10 mouse cellular contexts compared by ENCODE assay signal in genomic region chr3:82980818-82981217, GRCm38 (mm10). TPM values are rescaled to one million over a fixed set of nuclear protein-coding genes. Genes with fewer than 3 reads are reported as not detected.
DNase-seq lines count a peak whose midpoint lies in the region; ATAC-seq lines count a peak whose summit lies in the region.
"Had no signal": no experiment of that assay in that cellular context is flagged by ENCODE, and none has a peak within 500 bp of the region (broad histone marks: within the 10 kb centered on the region; RNA-seq: fewer than 3 reads in every experiment).

No protein-coding gene starts in this region.

- H3K9me3 ChIP-seq in hindbrain, embryonic 16.5 days (ENCODE audit: control insufficient read depth, low read length), result no peaks in the 10 kb centered on the region
- H3K9me3 ChIP-seq in hindbrain, embryonic 11.5 days (ENCODE audit: control insufficient read depth, low read length), result no peaks in the 10 kb centered on the region
- H3K9me3 ChIP-seq in lung, embryonic 15.5 days, result no peaks in the 10 kb centered on the region

- H3K9ac ChIP-seq in hindbrain, embryonic 16.5 days (ENCODE audit: low read depth, low read length), result no peak overlapping the region
- no peak overlapping the region for H3K9ac ChIP-seq in hindbrain, embryonic 11.5 days (ENCODE audit: low read depth, low read length)
- no peak overlapping the region for H3K9ac ChIP-seq in lung, embryonic 15.5 days
- H3K9ac ChIP-seq: hindbrain, embryonic 14.5 days had no signal

- no peaks in the 10 kb centered on the region for H3K27me3 ChIP-seq in hindbrain, embryonic 16.5 days (replicated peaks; ENCODE audit: control insufficient read depth, insufficient read depth, low read length)
- no peaks in the 10 kb centered on the region for H3K27me3 ChIP-seq in hindbrain, embryonic 11.5 days (ENCODE audit: control insufficient read depth, insufficient read depth, low read length)
- no peaks in the 10 kb centered on the region for H3K27me3 ChIP-seq in lung, embryonic 15.5 days

- H3K27ac ChIP-seq in hindbrain, embryonic 16.5 days (ENCODE audit: low read depth, low read length), result no peak overlapping the region
- H3K27ac ChIP-seq in hindbrain, embryonic 11.5 days (ENCODE audit: low read depth, low read length), result no peak overlapping the region
- no peak overlapping the region; the same call in 1 of the 2 replicates for H3K27ac ChIP-seq in lung, embryonic 15.5 days
- H3K27ac ChIP-seq: hindbrain, embryonic 14.5 days had no signal

- no peaks in the 10 kb centered on the region for H3K36me3 ChIP-seq in hindbrain, embryonic 16.5 days (ENCODE audit: control insufficient read depth, insufficient read depth, low read length)
- H3K36me3 ChIP-seq in hindbrain, embryonic 11.5 days (ENCODE audit: control insufficient read depth, insufficient read depth, low read length), result no peaks in the 10 kb centered on the region
- H3K36me3 ChIP-seq in lung, embryonic 15.5 days, result no peaks in the 10 kb centered on the region

- DNase-seq in hindbrain, embryonic 11.5 days (ENCODE audit: low spot score), result no peak
- DNase-seq in adrenal gland, adult 8-10 months, result peak; percentile 17
- peak; percentile 84 to 86 for DNase-seq in cerebellum, postnatal 10 days
- no peak for DNase-seq in MN1 (ENCODE audit: low spot score)
- DNase-seq in left cerebral cortex, adult 18-20 months (ENCODE audit: low spot score in 2 of 2), result no peak

- no peaks in the 10 kb centered on the region for H3K4me1 ChIP-seq in hindbrain, embryonic 16.5 days (ENCODE audit: control insufficient read depth, insufficient read depth, low read depth, low read length)
- H3K4me1 ChIP-seq in hindbrain, embryonic 11.5 days (replicated peaks; ENCODE audit: control insufficient read depth, insufficient read depth, low read length), result no peaks in the 10 kb centered on the region
- H3K4me1 ChIP-seq in lung, embryonic 15.5 days, result 0 out of 2 replicates have a peak, but pooled peaks cover 8% of the 10 kb centered on the region

- ATAC-seq in hindbrain, embryonic 16.5 days, result peak; percentile 86
- no peak for ATAC-seq in hindbrain, embryonic 11.5 days (ENCODE audit: low FRiP score)
- ATAC-seq in lung, embryonic 15.5 days (ENCODE audit: borderline replicate concordance, extremely low read depth, low FRiP score, low TSS enrichment), result peak; percentile 98

- no peak overlapping the region for H3K4me3 ChIP-seq in hindbrain, embryonic 16.5 days (ENCODE audit: low read length)
- H3K4me3 ChIP-seq in hindbrain, embryonic 11.5 days (ENCODE audit: low read depth, low read length), result no peak overlapping the region
- no peak overlapping the region for H3K4me3 ChIP-seq in lung, embryonic 15.5 days

- no peak overlapping the region for H3K4me2 ChIP-seq in hindbrain, embryonic 16.5 days (ENCODE audit: low read length)
- H3K4me2 ChIP-seq in hindbrain, embryonic 11.5 days (replicated peaks; ENCODE audit: low read depth, low read length), result no peak overlapping the region
- no peak overlapping the region for H3K4me2 ChIP-seq in lung, embryonic 15.5 days
- H3K4me2 ChIP-seq: hindbrain, embryonic 14.5 days had no signal

- 65% methylated on average over 6 of the region's 6 CpGs for WGBS in hindbrain, embryonic 16.5 days
- WGBS in hindbrain, embryonic 11.5 days, result 75% methylated on average over 6 of the region's 6 CpGs
- WGBS in lung, embryonic 15.5 days, result 44% methylated on average over 6 of the region's 6 CpGs

RNA-seq across cellular contexts. Expression of gene Fgg, which starts 26.7 kb away (rescaled TPM):
- not detected in 2 replicates for polyA plus RNA-seq in hindbrain, embryonic 16.5 days (2015; fragmentation: Nextera tagmentation; extraction: Ambion mirVana)
- not detected in 2 replicates for polyA plus RNA-seq in hindbrain, embryonic 11.5 days (2014; fragmentation: Nextera tagmentation; extraction: Ambion mirVana)
- total RNA-seq in adrenal gland, adult 8-10 months (2022), result 1 to 10 TPM in 1 of 4 experiments, under 1 TPM in 2, not detected in 1; 0.21 to 1.2 (median 0.67) TPM
- 0.76 and 4.1 TPM in 2 replicates for polyA plus RNA-seq in lung, embryonic 15.5 days (2015; fragmentation: Nextera tagmentation; extraction: Ambion mirVana)
- total RNA-seq in left cerebral cortex, adult 18-20 months (2021), result not detected
- total RNA-seq: left cerebral cortex, postnatal 14 days had no signal
- polyA plus RNA-seq: hindbrain, embryonic 14.5 days had no signal

RNA-seq across cellular contexts. Expression of gene Fga, which starts 45.1 kb away (rescaled TPM):
- polyA plus RNA-seq in hindbrain, embryonic 16.5 days (2015; fragmentation: Nextera tagmentation; extraction: Ambion mirVana), result not detected in 2 replicates
- polyA plus RNA-seq in hindbrain, embryonic 11.5 days (2014; fragmentation: Nextera tagmentation; extraction: Ambion mirVana), result 0.14 TPM in 1 of 2 replicates, not detected in the other
- 1 to 10 TPM in 1 of 4 experiments, under 1 TPM in 1, not detected in 2; 0.93 to 1.6 TPM for total RNA-seq in adrenal gland, adult 8-10 months (2022)
- polyA plus RNA-seq in lung, embryonic 15.5 days (2015; fragmentation: Nextera tagmentation; extraction: Ambion mirVana), result 0.79 and 4.0 TPM in 2 replicates
- total RNA-seq in left cerebral cortex, adult 18-20 months (2021), result not detected
- total RNA-seq: ES-E14; left cerebral cortex, postnatal 14 days had no signal
- polyA plus RNA-seq: hindbrain, embryonic 14.5 days had no signal

Comparison
In these comparisons a context has a peak if more than half of its experiments do, and no peak if none do; other contexts are left out.
1. DNase-seq: peak in adrenal gland, adult 8-10 months (single experiment) and cerebellum, postnatal 10 days (2 of 2); none in hindbrain, embryonic 11.5 days (single experiment), MN1 (single experiment) and left cerebral cortex, adult 18-20 months (0 of 2).